Mouse (Mus musculus): ENCODE data around the gene Aamp. TPM values are rescaled to one million over a fixed set of nuclear protein-coding genes. Genes with fewer than 3 reads are reported as not detected.
"Not testable (repeated sequence)": the region's sequence is repeated elsewhere in the genome, so short reads cannot be mapped to it uniquely, and the experiment has no call there.

Gene Aamp
- total RNA-seq, 4 experiments from 2014 or later = 138 to 159 (median 148) TPM

DNA sequence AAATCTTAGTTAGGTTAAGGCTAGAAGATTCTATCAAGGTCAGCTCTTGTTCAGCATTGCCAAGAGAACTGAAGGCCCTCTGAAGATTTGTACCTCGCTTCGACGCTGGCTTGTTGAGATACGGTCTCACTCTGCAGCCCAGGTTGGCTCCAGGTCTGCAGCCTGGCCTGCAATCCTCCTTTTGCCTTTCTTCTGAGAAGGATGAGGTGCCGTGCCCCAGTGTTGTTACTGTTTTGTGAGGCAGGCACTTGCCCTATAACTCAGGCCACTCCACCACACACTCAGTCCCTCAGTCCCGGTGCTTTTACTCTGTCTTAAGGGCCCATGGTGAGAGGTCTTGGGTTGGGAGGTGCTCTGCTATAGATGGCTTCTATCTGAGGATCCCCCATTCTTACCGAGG lies 17.7 kb upstream of the Aamp start:
- no peak for DNase-seq (ENCODE audit: low spot score in 2 of 2)

DNA sequence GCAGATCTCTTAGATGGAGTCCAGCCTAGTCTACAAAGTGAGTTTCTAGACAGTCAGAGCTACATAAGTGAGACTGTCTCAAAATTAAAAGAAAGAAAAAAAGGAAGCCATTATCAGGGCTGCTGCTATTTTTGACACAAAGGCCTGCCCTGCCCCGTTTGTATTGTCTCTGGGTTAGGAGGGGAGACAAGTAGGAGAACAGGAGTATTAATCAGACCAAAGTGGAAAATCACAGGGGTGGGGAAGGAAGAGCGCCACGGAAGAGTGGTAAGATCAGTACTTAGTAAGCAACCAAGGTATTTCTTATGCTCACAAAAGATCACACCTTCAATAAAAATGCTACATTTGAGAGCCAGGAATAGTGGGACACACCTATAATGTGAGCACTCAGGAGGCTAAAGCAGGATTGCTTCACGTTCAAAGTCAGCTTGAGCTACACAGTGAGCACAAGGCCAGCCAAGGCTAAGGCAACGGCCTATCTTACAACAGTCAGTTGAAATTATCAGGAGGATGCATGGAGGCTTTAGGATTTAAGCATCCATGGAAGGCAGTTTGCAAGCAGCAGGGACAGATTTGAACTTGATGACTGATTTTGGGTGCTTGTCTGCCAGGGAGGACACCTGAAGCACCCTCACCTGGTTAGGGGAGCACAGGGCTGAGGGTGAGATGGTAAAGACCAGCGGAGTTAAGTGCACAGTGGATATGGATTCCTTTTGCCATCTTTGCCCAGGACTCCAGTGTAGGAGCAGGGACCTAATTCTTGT lies 16.0 kb upstream of the Aamp start:
- DNase-seq (ENCODE audit: low spot score in 2 of 2) = no peak

DNA sequence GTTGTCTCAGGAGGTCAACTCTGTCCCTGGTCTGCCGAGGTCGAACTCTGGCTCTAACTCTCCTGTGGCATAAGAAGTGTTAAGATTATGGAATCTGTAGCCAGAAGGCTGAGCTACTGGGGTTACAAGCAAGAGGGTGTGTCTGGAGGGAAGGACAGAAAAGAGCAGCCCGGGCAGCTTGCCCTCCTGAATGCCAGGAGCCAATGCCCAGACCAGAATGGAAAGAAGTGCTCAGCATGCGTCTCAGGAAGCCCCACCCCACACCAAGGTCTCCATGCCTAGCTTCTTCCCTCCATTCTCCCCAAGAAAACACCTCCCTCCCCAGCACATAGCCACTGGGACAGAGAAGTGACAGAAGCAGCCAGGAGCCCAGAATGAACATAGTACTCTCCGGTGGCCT lies 14.5 kb upstream of the Aamp start:
- no peak for DNase-seq (ENCODE audit: low spot score in 2 of 2)

DNA sequence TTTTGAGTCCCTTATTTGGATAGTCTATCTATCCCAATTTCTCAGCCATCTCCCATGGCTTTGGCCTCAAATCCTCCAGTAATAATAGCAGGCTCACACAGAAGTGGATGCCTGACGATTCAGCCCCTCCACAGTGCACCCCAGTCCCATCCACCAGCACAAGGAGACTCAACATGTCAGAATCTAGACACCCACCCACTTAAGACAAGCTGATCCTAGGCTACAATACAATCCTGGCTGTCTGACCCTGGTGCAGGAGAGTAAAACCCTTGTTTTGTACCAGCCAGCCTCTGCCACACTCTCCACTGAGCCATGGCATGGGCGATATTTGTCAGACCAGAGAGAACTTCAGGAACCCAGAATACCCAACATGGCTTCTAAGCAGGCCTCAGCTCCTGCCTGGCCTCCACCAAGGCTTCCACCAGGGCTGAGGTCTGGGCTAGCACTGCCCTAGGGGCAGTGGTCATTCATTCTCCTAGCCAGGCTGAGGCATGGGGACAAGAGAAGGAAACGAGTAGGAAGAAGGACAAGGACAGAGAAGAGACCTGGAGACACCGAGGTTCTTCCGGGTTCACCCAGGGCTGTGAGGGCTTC lies 13.7 kb upstream of the Aamp start:
- DNase-seq (ENCODE audit: low spot score in 2 of 2) = no peak

DNA sequence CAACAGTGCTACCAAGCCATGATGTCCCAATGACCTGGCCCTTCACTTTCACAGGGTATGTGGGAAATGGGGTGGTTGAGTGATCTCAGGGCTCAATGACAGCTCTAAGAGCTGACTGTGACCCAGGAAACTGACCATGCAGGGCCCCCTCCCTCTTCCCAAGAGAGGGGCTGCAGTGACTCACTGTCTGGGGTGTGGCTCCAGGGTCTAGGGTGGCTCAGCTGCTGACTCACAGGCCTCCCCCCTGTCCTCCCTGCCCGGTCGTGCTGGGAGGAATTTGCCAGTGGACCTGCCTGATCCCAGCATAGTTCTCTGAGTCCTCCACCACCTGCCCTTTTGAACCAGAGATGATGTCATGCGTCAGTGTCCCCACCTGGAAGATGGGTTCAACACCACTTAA lies 12.7 kb upstream of the Aamp start:
- no peak for DNase-seq (ENCODE audit: low spot score in 2 of 2)

DNA sequence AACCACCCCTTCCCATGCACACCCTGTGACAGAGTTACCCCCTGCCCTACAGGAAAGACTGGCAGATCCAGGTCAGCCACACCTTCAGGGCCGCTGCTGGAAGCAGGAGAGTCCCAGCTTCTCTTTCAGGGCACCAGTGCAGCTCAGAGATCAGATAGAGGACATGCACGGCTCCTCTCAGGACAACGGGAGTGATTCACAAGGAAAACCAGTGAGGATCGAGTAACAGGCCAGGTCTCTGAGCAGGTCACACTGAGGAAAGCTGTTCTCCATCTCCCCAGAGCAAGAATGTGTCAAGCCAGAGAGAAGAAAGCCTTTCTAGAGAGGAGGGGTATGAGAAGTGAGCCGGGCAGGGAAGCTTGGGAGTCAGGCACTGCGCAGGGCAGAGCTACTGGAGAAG lies 11.9 kb upstream of the Aamp start:
- no peak for DNase-seq (ENCODE audit: low spot score in 2 of 2)

DNA sequence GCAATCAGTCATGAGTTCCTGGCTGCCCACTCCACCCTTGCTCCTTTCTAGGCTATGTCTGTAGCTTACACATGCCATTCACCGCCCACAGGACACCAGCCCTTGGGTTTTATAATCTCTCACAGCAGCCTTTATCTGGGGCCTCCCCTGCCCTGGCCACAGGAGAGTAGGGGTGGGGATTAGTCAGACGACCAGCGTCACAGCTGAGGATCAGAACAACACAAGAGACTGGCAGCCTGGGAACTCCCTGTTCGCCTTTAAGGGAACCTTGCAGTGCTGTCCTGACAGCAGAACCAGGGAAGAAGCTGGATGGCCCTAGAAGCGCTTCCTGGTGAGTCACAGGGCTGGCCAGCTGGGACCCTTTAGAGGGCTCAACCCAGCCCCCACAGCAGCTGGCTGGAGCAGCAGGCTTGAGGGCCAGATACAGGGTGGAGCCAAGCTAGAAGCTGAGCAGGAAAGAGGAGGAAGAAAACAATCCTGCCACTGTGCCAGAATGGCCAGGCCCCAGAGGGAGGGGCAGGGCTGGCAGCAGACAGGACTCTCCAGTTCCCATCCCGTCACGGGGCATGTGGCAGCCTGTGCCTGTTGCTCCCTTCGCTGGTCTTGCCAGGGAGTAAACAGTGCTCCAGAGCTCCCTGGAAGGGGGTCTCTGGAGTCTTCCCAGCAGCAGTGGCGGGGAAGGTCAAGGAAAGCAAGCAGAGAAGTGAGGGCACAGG lies 11.1 kb upstream of the Aamp start:
- DNase-seq (ENCODE audit: low spot score in 2 of 2) = peak; percentile 63 to 94

DNA sequence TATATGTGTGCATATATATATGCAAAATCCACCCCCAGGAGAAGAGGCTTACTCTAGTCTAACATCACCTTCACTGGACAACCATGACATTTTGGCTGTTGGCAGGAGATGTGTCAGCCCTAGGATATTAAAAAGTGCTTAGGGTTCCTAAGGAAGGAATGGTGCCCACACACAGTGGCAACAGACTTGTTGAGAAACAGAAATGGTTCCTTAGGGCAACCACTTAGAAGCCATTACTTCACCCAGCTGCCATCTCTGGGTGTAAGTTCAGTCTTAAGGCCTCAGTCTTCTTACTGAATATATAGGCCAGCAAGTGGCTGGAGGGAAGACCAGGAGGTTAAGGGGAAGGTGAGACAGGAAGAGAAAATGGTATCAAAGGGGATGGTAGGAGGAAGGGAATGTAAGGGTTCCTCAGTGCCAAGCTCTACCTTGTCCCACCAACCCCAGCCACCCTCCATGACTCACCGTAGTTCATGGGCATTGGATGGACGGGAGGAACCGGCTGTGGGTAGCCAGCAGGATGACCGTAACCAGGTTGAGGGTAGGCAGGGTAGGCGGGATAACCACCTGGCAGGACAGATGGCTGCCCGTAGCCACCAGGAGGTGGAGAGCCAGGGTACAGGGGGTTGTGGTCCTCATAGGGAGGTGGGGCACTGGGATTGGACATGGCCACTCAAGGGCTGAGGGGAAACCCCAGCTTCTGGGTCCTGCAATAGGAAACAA lies 10.4 kb upstream of the Aamp start:
- DNase-seq (ENCODE audit: low spot score in 2 of 2) = peak in 1 of 2 experiments; percentile 48

DNA sequence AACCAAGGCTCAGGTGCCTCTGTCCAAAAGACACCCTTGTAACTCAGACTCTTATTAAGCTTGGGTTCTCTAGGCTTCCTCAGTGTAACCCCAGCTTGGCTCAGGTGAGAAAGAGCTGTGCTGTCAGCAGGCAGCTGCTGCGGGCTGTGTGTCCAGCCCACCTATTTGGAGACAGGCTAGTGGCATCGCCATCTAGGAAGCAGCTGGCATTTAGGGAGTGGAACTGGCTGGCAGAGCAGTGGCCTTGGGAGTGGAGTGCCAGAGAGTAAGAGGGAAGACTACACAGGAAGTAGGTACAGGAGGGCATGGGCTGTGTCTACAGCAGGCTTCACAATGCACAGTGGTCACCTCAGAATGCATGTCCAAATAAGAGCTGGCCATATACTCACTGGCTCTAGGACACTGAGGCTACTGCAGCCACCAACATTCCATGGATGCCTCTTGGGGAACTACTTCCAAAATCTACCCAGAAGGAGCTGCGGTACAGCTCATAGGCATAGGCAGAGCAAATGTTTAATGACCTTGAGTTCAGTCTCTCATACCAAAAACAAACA lies 9.6 kb upstream of the Aamp start:
- DNase-seq (ENCODE audit: low spot score in 2 of 2) = no peak

DNA sequence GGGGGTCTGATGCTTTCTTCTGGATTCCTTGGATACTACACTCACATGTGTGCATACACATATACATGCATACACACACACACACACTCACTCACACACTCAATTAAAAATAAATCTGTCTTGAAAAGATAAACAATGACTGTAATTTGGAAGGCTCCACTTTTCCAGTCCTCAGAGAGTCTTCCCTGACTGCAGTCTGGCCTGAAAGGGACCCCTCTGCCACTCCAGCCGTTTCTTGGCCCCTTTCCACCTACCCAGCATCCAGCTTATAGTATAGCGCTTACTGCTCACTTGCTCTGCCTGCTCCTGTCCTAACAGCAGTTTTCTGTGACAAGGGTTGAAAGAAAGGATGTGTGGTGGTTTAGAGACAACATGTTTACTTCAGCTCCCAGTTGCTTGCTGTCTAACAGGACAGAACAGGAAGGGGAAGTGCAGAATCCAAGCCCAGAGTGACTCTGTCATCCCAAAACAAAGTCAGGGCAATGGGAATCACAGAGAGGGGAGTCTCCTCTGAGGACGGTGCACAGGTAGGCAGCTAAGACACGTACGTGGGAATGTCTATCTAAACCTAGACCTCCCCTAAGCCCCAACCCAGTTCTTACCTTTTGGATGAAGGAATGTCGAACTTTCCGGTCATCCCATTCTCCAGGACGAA lies 8.9 kb upstream of the Aamp start:
- DNase-seq (ENCODE audit: low spot score in 2 of 2) = no peak

DNA sequence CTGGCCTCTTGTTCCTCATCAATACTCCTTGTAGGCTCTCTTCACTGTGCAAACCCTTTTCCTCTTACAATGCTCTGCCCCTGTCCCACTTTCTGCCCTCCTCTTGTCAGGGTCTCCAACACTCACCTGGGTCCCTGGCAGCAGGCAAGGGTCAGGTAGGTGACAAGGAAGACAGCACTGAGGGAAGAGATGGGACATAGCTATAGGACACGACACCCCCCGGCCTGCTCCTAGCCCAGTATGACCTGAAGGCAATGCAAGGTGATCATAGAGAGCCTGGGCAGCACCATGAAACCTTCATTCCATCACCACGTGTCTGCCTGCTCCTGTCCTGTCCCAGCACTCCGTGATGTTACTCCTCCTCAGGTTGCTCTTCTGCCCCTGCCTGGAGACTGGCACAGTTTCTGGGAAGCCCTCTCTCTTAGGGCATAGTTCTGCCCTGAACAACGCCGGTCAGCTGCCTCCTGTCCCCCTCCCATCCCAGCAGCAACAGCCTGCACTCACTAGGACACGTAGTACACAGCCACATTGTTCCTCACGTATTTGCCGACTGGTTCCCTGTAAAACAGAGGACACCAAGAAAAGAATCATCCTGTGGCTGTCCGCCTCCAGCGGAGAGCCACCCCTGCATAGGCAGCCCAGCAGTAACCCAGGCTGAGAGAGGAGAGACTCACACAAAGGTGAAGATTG lies 7.9 kb upstream of the Aamp start:
- DNase-seq (ENCODE audit: low spot score in 2 of 2) = no peak

DNA sequence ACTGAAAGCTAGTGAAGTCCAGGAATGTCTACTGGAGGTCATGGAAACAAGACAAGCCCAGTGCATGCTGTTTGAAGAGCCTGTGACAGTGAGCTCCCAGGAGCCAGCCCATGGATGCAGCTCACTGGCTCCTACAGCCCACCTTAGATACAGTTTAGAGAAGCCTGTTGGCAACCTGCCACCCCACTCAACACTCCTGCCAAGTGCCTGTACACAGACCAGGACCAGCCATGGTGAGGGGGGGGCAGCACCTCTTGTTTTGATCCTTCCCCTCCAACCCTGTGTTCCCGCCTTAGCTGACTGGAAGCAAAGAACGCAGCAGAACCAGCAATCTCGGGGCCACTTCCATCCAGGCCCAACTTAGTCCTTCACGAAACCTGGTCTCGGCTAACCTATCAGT lies 5.6 kb upstream of the Aamp start:
- no peak for DNase-seq (ENCODE audit: low spot score in 2 of 2)

DNA sequence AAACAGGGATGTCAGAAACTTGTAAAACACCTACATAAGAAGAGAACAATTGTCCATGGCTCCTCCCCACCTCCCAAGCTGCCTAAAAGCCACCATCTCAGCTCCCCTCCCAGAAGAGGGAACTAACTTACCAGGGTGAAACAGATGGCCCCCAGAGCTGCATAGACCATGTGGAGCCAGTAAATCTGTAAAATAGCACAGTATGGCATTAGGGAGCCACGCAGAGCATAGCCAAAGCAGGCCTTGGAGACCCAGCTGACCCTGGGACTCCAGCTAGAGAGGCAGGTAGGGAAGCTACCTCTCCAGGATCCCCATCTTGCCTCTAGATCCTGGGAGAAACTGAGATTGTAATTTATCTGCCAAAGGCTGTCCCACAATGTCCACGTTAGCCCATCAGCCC lies 5.2 kb upstream of the Aamp start:
- no peak for DNase-seq (ENCODE audit: low spot score in 2 of 2)

DNA sequence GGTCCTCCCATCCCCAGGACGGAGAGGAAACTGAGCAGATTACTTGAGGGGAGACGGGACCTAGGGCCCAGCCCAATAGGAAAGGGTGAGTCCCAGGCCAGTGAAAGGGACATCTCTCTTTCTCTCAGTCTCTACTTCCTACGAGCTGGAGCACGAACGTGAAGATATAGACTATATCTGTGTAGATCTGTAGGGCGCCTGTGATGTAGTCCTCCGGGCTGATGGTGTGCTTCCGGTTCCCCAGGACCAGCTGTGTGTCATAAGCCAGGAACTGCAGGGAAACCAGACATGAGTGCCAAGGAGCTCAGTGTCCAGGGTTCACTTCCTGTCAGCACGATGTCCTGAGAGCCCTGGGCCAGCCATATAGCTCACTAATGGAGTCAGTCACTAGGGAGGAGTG lies 4.7 kb upstream of the Aamp start:
- no peak for DNase-seq (ENCODE audit: low spot score in 2 of 2)

DNA sequence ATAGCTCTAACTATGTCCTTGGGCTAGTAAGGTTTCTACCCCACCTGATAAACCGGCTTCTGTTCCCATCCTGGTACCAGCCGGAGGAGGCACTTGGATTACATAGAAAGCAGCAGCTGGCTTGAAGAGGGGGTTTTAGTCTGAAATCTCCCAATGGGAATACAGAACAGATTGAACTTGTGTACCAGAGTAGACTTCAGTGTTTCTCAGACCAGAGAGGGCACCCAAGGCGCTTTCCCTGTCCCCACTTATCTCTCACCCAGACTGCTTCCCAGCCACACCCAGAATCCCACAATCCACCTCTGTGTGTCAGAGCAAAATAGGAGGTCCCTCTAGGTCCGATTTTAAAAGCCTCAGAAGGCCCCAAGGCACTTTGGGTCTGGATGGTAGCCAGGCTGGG lies 3.8 kb upstream of the Aamp start:
- DNase-seq (ENCODE audit: low spot score in 2 of 2) = no peak

DNA sequence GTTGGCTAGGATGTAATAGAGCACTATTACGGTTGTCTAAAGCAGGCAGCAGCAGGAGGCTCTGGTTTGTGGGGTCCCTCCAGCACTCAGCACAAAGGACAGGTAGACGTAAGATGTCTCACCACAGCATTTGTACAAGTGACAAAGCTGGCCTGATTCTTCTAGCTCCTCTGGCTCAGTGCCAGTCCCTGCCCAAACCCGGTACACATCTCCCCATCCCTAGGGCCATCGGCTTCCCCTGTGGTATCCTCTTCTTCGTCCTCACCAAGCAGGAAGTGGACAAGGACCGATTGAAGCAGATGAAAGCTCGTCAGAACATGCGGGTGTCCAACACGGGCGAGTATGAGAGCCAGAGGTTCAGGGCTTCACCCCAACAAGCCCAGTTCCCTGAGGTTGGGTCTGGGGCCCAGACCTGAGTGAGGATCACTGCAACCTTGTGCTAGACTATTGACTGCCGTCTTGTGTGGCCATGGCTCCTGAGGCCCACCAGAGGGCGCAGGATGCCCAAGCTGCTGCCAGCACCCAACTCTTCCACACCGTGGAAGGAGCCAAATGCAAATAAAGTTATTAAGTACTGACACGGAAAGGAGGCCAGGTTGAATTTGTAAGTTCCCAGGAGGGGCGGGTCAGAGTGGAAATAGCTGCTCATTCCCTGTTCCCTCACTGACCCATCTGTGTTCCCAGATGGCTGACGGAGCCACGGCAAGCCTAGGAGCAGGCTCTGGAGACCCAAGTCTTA lies 2.5 kb upstream of the Aamp start:
- not testable (repeated sequence) for DNase-seq (ENCODE audit: low spot score in 2 of 2)

DNA sequence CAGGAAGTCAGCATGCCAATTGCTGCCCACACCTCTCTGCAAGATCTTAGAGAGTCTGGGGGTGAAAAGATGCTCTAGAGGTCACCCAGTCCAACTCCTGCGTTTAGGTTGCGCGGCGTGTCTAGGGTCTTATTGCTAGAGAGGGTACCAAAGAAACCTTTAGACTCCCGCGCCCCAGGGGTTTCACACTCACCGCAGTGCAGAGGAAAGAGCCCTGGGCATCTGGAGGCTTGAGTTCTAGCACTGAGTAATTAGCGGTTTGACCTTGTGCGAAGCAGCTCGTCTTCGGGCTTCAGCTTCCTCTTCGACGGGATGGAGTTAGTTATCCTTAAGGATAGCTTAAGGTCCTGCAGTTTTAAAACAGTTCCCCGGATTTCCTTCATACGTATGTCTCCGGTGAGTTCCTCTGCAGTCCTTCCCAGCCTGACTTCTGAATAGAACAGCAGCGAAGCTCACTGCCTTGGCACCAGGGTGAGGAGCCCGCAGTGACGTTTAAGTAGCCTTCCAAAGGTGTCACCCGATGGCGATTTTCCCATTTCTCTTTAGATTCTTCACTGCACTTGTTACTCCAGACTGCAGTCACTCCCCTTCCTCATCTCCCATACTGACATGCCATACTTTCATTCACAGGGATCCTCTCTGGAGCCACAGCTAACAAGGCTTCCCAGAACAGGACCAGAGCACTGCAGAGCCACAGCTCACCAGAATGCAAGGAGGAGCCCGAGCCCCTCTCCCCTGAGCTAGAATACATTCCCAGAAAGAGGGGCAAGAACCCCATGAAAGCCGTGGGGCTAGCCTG lies 873 bp upstream of the Aamp start:
- peak in 1 of 2 experiments; percentile 60 for DNase-seq (ENCODE audit: low spot score in 2 of 2)

DNA sequence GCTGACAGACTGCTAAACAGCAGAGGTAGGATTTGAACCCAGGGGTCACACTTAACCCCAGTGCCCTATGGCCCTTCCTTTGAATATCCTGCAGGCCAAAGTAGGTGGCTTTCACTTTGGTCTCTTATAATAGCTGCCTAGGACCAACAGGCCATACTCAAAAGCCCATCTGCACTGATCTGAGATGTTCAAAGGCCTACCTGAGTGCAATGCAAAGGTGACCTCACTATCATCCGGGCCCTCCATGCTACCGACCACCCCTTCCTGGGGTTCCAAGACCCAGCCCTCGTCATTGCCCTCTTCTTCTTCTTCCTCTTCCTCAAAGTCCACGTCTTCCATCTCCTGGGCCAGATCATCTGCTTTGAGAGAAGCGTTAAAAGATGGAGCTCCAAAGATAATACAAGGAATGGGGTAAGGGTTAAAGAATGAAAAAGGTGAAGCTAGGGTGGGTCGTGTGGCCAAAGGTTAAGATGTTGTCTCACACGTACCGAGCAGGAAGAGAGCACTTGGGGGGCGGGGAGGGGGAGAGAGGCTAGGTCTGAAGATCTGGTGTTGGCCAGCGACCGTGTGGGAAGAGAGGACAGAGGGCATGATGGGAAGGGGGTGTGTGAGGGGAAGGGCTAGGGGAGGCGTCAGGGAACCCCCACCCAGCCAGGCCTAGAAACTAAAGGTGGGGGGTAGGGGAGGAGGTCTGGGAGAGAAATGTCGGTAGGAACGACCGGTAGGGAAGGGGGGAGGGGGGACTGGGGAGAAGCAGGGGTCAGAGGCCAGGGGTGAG lies 663 bp downstream of the Aamp start:
- peak in 1 of 2 experiments; percentile 54 for DNase-seq (ENCODE audit: low spot score in 2 of 2)
